Mouse (Mus musculus) ovary, postnatal 14 days (tissue): Measurements from ENCODE around the gene Epas1.

ENCODE experiments used
- DNase-seq: peaks from one replicate; pipeline ENCODE4 v3.0.0; 2022; ENCODE audit warnings: low spot score

Gene Epas1

DNA sequence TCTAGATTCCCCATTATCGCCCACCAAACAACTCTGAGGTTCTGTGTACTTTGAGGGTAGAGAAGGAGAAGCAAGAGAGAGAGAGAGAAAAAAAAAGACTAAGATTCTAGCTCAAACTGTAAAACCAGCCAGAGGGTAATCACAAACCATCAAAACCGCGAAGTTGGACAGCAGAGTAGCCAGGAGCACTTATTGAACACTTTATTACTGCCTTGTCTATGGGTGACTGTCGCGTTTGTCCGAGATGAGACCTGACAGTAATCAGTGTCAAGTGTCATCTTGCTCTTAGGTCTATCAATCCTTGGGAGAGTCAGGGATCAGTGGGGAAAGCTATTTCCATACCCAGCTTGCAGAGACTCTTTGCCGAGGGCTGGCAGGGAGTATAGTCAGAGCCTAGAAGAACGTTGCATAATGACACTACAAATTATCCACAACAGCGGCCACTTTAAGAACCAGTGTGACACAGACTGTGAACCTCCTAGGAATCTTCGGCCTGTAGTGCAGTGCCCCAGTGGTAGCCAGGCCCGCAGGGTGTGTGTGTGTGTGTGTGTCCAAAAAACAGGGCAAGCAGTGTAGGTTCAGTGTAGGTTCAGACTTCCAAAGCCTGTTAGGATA is 2.2 kb downstream of the Epas1 start:
- no peak for DNase-seq

DNA sequence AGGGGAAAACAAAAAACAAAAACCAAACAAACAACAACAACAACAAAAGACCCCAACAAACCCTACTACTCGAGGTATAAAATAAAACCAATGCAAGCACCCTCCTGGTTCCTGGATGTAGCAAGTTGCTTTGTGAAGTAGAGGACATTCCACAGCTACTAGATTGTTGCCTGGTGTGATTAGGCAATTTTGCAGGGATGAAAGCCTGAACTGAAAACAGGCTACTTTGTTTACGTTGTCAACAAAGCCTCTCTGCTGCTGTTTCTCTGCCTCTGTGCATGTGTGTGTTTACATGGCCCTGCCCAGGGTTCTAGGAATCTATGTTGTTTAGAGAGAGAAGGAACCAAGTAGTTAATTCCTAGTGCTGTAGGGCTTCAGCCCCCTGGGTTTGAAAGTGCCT is 4.1 kb downstream of the Epas1 start:
- no peak for DNase-seq

DNA sequence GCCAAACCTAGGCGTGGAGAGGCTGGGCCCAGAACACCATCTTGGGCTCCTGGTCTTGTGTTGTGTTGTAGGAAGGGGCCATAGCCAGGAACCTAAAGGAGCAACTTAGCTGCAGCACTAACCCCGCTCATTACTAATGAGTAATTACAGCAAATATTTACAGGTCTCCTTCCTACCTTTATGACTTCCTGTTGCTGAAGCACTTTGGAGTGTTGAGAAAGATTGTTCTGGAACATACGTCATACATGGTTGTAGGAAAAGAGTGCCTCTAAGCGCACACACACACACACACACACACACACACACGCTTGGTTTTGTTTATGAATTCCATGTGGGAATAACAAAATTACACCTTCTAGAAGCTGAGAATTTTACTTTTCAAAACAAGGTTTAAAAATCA is 8.4 kb downstream of the Epas1 start:
- no peak for DNase-seq

DNA sequence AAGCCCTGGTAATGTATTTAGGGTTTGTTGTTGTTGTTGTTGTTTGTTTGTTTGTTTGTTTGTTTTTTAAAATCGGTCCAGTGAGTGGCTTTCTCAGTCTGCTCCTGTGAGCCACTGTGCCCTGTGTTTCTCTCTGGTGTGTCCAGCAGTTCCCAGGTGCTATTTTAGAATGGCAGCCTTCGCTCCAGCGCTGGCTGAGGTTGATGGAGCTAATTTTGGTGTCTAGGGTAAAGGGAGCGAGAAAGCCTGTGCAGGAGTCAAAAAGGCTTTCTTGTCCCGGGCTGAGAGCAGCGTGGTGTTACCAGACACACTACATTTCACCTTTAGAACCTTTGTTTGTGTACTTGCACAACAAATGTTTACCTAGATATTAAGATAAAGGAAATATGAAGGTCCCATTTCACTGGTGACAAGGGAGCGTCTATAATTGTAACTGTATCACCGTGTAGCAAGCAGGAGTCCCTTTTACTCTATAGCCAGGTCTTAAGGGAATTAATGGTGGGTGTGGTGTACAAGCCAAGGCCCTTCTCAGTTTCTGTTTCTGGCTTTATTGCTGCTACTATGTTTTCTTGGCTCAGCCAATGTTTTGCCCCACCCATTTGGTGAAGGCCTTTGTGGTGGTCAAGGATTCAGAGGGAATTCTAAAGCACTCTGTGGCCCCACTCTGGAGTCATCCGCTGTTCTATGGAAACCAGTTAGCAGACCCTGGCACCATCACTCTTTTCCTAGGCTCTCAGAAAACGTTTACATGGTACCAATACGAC is 9.2 kb downstream of the Epas1 start:
- DNase-seq = no peak

DNA sequence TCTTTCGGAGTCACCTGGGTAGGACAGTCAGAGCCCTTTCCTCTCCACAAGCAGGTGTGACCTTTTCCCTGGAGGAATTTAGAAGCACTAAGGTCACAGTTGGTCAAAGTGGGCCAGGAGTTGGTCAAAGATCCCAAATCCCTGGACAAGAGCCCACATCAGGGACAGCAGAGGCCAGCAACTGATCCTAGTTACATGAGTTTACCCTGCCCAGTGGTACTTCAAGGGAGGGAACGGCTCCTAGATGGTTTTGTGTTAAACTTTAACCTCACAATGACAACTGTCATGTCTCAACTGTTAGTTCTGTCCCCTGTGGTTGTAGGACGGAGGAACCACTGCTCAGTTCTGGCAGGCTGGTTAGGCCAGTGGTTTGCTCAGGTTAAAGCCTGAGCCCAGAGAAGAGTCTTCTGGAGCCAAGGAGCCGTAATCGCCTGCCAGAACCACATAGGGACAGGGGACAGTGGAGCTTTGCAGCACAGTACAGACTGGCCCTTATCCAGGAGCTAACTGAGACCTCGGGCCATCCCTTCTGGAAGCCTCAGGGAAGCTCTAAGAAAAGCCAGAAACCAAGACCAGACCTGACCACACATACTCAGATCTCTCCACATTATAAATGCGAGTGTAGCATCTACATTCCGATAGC is 12.4 kb downstream of the Epas1 start:
- no peak for DNase-seq

DNA sequence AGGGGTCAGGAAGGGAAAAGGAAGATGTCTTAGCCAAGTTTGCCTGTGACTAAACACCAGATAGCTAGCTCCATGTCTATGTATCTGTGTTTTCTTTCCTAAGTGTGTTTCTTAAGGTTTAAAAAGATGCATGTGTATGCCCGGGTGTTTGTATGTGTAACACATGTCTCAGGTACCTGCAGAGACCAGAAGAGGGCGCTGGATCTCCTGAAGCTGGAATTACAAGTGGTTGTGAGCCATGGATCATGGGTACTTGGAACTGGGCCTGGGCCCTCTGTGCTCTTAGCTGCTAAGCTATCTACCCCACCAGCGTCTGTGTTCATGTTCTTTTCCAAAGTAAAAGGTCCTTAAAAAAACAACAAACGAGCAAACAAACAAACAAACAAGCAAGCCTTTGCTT is 12.9 kb downstream of the Epas1 start:
- no peak for DNase-seq

DNA sequence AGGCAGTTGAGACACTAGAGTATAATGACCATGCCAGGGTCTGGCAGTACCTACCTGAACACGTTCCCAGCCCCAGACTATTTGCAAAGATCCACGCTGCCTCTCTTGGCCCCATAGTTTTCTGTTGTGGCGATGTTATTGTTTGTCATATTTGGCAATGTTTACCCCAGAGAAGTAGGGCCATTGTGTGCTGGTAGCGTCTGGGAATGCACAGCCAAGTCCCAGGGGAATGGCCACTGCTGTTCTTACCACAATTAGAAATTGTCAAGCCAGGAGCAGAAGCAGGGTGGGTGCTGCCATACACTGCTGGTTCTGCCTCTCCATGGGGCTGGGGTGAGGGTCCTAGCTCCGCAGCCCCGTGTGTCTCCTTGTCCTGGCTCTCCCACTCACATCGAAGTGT is 15.1 kb downstream of the Epas1 start:
- no peak for DNase-seq

DNA sequence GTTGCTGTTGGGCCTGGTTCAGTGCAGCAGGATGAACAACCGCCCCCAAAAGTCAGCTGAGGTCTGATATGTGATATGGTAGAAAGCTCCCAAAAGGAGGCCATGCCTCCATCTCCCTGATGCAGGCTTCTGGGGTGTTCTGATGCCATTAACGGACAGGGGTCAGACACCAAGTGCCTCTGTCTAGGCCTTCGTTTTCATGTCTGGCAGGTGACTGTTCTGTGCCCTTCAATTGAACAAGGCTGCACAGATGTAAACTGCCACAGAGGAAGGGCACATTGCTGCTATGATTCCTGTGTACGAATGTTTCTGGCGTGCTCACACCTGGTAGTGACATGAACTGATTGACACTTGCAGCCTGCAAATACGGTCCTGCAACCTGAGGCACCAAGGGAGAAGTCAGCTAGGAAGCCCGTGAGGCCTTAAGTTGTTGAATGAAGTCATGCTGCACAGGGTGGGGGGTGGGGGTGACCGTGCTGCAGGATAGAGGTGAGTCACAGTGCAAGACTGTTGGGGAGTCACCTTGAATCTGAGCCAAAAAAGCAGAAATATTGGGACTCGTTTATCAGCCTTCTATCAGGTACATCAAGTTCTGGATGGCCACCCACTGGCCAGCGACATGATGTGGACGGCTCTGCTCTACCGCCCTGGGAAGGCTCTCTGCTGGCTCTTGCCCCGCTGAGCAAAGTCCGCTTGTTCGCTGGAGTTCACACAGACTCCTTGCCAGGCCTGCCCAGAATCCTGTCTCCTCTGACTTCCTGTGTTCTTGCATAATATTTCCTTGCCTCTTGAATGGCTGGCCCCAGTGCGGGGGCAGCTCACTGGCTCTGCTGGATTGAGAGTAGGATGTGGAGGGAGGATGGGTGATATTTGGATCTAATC is 16.1 kb downstream of the Epas1 start:
- peak; percentile 50 for DNase-seq

DNA sequence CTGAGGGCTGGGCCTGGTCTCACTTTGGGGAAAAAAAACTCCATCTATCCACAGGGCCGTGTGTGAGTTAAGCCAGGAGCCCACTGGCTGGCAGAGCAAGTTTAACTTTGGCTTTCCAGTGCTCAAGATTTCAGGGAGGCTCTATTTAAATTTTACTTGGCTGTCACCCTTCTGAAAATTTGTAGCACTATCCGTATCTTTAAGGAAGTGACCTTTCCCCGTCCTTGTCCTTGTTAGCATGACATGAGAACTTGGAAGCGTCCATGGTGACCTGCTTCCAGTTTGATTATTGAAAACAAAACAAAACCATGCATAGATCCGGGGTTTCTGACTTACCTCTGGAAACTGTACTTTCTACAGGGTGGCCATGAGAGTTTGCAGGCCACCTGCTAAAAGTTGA is 17.3 kb downstream of the Epas1 start:
- DNase-seq = no peak

DNA sequence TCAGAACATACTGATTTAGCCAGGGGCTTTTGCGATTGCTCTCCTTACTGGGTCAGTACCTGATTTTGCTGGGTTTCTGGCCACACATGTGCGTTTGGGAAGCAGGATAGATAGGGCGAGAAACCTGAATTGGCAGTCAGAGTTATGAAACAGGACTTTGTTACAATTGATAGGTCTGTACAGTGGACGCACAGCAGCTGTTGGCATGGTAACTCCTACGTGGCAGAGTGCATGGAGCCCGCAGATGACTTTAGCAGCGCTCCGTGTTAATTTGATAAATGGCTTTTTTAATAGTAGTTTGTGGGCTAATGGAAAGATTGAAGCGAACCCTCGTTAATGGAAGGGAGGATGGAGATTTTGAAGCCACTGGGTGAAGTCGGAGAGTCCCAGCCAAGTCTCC is 18.5 kb downstream of the Epas1 start:
- DNase-seq = no peak

DNA sequence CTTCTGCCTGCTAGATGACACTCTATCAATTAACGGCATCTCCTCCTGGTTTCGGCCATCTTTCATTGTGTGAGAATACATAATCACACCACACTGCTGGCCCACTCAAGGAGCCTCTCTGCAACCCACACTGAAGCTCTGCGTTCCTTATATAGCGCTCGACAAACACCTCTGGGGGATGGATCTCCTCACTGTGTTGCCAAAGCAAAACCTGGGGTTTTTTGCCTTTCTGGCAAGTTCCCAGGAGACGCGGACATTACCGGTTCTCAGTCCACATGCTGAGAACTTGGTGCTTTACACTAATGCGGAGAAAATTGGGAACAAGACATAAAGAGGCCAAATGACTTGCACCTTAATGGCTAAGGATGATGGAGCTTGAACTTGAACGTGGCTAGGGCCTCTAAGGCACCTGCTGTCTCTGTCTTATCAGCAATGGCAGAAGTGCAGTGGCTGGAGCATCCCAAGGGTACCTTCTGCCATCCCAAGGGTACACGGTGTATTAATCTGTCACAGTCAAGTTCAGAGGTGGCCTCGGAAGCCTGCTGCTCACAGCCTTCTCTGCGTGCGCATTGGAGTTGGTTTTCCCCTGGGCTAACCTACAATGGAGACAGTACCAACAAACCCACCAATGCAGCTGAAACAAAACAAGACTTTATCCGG is 19.6 kb downstream of the Epas1 start:
- no peak for DNase-seq

DNA sequence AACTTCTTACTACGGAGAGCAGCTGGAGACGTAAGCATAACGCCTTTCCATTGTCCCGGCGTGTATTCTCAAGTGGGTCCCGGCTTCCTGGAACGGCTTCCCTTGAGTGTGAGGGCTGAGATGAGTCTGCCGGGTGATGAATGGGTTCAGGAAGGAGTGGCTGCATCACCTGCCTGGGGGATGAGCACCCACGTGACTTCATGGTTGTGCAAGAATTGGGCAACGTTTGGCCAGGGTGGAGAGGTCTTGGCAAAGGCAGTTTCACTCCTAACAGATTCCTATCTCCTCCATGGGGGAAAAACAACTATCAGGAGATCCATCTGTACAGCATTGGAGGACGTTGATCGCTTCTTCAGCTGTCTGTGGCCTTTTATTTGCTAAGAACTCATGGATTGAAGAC is 23.0 kb downstream of the Epas1 start:
- no peak for DNase-seq

DNA sequence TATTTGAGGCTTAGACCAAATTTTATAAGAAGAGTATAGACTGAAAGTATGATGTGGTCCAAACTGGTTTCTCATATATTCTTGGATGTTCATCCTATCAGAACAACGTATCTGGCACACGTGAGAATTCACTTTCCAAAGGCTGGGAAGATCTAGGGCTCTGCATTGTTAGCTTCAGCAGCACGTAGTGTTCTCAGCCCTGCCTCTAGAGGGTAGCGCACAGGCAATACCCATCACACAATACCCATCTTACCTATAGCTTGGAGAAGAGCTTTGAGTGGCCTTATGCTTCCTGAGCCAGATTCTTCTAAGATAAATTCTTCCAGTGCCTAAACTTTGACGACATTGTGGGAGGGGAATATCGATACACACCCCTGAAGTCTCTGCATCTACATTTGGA is 24.6 kb downstream of the Epas1 start:
- no peak for DNase-seq

DNA sequence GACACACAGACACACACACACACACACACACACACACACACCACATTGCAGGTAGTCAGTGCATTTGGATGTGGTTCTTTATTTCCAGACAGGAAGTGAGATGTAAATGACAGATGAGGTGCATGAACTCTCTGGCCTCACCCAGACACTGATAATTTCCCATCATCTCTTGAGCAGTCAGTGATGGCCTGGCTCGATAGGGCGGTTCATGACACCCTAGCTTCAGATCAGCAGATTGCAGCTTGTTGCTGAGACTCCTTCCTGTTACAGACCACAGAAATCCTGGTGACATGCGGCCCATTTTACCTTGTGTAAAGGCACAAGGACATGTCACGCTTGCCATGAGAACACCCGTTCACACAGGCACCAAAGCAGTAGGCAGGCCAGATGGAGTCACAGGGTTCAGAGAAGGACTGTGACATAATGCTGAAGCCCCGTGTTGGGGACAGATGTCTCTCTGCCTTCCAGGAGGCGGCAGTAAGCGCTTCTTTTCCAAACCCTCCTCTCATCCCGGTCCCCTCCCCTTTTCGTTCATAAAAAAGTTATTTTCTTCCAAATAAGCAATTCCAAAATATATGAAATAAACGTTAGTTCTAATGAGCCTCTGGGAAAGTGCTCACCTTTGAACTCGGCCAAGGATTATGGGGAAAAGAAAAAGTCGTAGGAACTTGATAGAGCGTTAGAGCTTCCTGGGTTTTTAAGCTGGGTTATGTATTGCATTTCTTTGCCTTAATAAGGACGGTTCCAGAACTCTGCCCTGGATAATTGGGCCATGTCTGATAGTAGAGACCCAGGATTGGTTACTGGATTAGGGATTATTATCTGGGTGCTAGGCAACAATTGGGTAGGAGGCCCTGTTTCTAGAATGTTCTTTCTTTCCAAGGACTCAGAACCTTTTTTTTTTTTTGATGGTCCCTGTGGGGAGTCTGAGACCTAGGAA is 26.0 kb downstream of the Epas1 start:
- DNase-seq = no peak

DNA sequence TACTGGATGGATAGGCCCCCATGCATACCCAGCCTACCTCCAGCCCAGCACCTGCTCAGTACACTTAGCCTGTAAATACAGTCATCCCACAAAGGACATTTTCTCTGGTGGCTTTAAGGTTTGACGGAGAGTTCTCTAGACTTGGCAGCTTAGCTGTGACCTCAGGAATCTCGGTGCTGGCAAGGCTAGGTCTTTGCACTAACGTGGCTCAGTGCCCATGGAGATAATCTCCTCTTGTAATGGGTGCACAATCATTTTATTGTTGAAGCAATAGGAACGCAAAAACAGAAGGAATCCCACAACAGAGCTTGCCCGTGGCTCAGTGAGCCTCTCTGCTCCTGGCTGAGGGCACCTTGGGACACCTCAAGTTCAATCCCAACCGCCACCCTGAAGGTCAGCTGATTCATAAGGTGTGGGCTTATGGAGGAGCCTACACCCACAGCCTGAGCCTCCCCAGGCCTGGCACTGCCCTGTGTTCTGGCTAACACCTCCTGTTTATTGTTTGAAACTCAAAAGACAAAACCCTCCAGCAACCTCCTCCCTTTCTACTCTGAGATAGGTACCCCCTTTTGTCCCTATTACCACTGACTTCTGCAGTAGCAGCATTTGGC is 27.3 kb downstream of the Epas1 start:
- DNase-seq = no peak

DNA sequence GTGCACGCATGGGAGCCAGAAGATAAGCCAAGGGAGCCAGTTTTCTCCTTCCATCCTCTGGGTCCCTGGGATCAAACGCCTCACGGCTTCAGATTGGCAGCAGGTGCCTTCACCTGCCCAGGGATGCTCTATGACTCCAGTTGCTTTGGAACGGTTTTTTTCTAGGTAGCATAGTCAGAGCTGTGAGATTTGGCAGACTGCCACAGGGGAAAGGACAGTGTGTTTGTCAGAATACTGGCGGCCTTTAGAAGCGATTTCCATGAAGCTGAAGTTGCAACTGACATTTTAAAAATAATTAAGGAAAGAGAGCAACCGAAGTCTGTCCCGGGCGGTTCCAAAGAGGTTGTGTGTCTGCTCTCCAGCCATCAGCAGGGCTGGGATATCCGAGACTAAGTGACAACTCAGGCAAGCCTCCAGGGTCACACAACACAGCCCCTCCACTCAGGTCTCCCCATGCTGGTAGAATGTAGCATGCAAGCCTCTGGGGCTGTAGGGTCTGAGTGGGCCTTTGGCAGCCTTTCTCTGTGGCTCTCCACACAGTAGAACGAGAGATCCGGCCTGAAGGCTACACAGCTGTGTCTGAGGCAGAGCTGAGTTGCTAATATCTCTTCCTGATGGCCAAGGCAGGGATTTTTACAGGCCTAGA is 28.4 kb downstream of the Epas1 start:
- DNase-seq = no peak

DNA sequence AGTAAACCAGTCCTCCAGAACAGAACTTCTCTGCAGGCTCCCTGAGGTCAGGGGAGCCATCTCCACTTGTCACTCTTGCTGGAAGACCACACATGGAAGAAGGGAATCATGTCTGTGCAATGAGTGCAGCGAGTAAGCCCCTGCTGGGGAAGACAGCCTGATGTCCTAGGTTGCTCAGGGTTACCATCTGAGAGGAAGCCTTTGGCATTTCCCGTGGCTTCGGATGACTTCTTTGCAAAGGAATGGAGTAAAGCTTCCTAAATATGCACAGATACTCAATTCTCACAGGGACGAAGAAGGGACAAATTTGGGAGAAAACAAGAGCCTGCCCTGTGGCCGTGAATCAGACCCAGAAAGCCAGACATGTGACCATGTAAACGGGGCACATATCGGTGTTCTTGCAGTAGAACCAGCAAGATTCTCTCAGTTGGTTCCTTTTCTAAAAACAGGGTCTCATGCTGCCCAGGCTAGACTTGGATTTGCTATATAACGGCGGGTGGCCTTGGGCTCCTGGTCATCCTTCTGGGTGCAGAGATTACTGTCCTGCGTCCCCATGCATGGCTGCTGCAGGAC is 31.0 kb downstream of the Epas1 start:
- DNase-seq = no peak

DNA sequence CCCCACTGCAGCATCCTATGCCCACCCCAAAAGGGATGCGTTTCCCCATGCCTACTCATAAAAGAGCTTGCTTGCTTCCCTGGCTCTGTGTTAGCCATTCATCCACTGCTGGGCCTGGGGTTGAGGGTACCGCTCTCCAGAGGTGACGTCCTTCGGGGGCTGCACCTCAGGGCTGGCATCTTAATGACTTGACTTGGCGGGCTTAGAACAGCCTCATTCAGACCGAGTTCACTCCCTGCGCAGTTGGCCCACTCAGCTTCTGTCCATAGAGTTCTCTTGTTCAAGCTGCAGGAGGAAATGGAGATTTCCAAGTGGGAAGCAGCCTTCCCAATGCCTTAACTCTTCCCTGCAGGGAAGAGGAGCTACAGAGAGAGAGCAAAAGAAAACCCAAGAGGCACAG is 32.1 kb downstream of the Epas1 start:
- no peak for DNase-seq

DNA sequence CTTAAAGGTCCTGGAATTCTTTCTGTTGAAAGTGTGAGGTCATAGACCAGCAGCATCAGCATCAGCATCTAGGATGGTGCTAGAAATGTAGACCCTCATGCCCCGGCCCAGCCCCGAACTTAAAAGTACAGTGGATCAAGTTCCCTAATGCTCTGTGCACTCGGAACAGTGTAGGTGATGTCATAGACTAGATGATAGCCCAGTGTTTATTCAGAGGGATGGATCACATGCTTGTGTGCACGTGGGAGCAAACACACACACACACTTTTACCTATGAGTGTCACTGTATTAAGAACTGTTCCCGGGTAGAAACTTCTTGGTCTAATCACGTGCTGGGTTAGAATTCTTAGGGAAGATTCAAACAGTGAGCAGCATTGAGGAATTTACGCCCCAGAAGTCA is 33.0 kb downstream of the Epas1 start:
- DNase-seq = no peak

DNA sequence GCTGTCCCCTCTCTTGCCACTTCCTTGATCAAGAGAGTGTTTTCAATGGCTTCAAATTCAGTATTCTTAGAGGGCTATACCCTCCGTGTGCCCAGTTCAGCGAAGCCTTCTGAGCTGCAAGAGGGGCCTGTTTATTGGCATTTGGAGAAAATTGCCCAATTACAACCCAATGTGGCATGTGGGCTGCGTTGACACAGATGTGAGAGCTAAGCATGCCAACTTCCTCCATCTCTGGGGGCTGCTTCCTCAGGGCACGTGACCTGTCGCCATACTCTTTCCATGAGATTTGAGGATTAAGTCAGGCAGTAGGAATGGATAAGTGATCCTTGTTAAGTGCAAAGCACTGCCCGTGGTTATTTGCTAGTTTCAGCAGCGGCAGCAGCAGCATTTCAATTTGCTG is 34.3 kb downstream of the Epas1 start:
- DNase-seq = no peak
